Mouse (Mus musculus) heart, adult 9 months (tissue): ENCODE results near the gene Timm29.

Experiments
- DNase-seq, 2 experiments: peaks; one replicate each; pipeline ENCODE4 v3.0.0; 2022; ENCODE audit warnings: low spot score in 2 of 2

The Timm29 gene

DNA sequence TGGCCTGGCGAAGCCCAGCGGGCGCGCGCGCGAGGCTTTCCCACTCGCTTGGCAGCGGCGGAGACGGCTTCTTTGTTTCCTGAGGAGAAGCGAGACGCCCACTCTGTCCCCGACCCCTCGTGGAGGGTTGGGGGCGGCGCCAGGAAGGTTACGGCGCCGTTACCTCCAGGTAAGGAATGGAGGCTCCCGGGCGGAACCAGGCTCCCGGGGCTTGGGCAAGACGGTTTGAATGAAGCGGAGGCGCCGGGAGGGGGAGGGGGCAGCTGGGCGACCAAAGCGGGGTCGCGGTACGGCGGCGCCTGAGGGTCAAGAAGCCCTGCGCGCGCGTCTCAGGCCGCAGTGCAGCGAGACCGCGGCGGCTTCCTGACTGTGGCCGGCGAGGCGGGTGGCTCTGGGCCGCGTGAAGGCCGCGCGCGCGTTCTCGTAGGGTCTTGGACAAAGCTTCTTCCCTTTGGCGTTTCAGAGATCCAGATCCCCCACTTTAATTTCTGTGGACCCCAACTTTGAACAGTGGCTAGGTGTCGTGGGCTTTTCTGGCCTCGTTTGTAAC lies 23.8 kb downstream of the Timm29 start:
- peak; percentile 87 to 89 for DNase-seq

DNA sequence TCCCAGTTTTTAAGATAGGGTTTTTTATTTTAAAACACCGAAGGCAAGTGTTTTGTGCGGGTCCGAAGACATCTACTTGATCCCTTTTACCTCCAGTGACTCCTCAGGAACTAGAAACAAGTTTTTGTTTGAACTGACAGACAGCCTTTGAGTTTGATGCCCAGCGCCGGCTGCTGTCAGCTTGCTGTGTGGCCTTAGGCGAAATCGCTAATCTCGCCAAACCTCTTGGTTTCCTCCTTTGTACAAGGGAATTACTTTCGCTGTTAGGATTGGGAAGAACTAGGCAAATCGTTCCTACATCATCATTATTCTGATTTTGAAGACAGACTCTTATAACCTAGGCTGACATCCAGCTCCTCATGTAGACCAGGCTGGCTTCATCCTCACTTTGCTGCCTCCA lies 24.5 kb downstream of the Timm29 start:
- no peak for DNase-seq

DNA sequence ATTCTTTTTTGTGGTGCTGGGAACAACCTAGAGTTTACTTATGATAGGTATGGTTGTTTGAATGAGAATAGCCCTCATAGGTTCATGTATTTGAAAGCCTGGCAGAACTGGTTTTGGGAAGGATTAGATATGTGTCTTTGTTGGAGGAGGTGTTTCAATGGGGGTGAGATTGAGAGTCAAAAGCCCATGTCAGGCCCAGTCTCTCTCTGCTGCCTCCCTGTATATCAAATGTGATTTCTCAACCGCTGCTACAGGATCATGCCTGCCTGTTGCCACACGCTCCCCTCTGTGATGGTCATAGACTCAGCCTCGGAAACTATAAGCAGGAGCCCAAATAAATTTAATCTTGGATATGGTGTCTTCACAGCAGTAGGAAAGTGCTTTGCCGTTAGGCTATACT lies 27.7 kb downstream of the Timm29 start:
- DNase-seq: no peak

DNA sequence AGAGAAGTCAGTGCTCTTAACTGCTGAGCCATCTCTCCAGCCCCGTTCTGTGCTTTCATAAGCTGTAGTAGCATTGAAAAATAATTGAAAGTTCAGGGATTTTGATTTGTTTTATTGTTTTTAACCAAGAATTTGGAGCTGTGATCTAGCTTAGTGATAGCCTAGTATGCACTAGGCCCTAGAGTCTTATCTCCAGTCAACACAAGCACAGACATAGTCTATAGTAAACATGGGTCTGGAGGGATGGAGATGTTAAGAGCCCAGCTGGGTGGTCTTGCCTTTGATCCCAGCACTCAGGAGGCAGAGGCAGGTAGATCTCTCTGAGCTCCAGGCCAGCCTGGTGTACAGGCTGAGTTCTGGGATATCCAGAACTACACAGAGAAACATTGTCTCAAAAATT lies 30.2 kb downstream of the Timm29 start:
- DNase-seq: no peak

DNA sequence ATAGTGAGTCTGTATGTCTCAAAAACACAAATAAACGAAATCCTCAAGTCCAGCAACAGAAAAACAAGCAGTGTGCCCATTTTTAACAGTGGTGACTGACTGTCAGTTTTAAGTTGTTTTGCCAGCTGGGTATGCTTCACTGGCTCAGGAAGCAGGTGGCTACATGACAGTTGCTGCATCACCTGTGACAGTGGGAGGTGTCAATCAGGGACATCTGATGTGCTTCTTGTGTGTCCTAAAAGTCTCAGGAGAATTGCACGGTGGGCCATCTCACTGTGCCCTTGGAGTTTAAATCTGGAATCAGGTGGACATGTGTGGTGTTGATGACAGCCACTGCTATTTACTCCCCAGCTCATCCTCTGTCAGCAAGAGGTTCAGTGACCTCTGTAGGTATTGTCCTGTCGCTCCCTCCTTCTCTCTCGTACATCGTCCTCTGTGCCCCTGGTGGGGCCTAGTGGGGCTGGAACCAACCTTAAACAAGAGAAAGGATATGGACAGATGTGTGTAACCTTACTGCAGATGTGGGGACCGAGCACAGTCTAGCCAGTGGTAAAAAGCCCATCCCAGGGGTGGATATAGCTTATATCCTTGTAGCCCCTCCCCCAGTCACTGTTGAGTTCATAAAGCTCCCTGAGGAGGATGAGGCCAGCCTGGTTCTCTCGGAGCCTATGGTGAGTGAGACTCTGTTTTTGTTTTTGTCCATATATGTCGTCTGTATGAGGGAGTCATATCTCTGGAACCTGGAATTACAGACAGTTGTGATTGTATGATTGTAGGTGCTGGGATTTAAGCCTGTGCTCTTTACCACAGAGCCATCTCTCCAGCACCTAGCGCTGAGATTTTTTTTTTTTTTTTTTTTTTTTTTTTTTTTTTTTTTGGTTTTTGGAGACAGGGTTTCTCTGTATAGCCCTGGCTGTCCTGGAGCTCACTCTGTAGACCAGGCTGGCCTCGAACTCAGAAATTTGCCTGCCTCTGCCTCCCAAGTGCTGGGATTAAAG lies 33.1 kb downstream of the Timm29 start:
- no peak for DNase-seq

DNA sequence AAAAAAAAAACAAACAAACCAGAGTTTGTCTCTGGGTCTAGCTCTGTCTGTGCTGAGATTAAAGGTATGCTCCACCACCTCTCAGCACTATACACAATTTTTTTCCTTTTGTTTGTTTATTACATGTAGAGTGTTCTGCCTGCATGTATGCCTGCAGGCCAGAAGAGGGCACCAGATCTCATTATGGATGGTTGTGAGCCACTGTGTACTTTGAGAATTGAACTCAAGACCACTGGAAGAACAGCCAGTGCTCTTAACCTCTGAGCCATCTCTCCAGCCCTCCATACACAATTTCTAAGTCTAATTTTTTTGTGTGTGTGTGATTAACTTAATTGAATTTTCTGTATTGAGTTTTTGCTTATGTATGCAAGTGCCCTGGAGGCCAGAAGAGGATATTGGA lies 34.0 kb downstream of the Timm29 start:
- DNase-seq: no peak

DNA sequence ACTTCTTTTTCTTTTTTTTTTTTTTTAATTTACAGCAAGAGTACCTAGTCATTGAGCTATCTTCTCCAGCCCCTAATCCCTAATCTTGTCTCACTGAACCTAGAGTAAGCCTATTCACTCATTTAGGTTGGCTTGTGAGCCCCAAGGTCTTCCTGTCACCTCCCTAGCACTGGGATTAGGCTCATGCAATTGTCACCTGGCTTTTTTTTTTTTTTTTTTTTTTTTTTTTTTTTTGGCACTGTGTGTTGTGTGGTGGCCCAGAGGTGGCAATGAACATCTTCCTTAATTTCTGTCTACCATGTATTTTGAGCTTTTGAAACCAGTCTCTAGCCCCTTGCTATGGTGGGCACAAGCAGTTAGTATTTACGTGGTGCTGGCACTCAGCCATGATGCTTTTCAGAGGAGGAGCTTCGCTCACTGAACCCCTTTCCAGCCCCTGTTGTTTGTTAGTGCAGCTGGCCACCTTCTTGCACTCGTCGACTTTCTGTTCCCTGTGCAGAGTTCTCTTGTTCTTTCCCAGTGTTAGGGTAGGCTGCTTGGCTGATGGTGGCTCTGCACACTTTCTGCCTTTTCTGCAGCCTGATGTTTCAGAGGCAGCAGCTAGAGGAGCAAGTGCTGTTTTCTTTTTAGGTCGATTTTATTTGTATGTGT lies 34.7 kb downstream of the Timm29 start:
- DNase-seq: no peak

DNA sequence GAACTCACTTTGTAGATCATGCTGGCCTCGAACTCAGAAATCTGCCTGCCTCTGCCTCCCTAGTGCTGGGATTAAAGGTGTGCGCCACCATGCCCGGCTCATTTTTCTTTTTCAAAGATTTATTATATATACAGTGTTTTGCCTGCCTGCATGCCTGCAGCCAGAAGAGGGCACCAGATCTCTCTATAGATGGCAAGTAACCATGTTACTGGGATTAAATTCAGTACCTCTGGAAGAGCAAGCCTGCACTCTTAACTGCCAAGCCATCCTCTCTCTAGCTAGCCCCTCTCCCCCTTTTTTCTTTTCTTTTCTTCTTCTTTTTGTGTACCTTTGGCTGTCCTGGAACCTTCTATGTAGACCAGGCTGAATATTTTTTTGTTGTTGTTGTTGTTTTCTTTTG lies 38.2 kb downstream of the Timm29 start:
- peak in 1 of 2 experiments; percentile 24 for DNase-seq

DNA sequence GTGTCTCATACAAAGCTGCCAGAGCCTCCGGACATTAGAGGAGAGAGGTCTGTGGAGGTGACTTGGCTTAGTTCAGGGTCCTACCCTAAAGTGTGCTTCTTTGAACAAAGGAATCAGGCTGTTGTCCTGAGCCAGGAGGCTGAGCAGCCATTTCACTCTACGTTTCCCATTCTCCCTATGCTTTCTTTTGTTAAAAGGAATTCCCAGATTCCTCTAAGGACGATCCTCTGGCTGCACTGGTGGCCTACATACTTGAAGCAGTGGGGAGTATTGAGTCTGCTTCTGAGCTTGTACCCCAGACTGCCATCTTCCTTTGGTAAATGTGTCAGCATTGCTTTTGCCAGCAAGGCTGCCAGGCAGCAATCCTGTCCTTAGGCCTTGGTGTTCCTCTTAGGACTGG lies 40.6 kb downstream of the Timm29 start:
- DNase-seq: no peak

DNA sequence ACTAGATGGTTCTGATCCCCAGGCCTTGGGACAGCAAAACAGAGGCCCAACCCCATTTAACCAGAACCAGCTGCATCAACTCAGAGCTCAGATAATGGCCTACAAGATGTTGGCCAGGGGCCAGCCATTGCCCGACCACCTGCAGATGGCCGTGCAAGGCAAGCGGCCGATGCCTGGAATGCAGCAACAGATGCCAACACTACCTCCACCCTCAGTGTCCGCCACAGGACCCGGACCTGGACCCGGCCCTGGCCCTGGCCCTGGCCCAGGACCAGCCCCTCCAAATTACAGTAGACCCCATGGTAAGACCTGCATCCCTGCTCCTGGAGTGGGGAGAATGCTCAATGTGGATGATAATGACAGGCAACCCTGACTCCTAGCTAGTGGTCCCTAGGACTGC lies 43.1 kb downstream of the Timm29 start:
- no peak for DNase-seq

DNA sequence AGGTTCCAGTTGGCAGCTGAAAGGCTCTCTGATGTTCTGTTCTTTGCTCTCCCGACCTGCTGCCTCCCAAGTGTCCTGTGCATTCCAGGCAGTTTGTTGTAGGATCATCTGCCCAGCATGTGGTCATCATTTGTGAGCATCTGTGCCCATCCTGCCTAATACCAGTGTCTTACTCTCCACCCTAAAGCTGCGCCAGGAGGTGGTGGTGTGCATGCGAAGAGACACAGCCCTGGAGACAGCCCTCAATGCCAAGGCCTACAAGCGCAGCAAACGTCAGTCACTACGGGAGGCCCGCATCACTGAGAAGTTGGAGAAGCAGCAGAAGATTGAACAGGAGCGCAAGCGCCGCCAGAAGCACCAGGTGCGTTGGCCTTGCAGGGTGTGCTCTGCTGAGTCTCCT lies 46.5 kb downstream of the Timm29 start:
- DNase-seq: no peak
